Mouse (Mus musculus): ENCODE data around the gene Slamf8.

Gene Slamf8

GRCm38 (mm10) chr1:172590385-172590784 lies at the start of gene Slamf8:
TSS of gene Slamf8 (minus strand) at chr1:172590568.
- DNase-seq (ENCODE audit: low spot score): peak; percentile 55

- DNase-seq (ENCODE audit: low spot score): no peak
Observed at GRCm38 (mm10) chr1:172638781-172639180, 48.4 kb upstream of the Slamf8 start.

- DNase-seq (ENCODE audit: low spot score): no peak
Observed at GRCm38 (mm10) chr1:172637801-172638200, 47.4 kb upstream of the Slamf8 start.

GRCm38 (mm10) chr1:172636266-172636665 lies 45.9 kb upstream of the Slamf8 start:
- no peak for DNase-seq (ENCODE audit: low spot score)

- DNase-seq (ENCODE audit: low spot score): no peak
Observed at GRCm38 (mm10) chr1:172635258-172635657, 44.9 kb upstream of the Slamf8 start.

GRCm38 (mm10) chr1:172634136-172634535 lies 43.8 kb upstream of the Slamf8 start:
- no peak for DNase-seq (ENCODE audit: low spot score)

GRCm38 (mm10) chr1:172632451-172633326 lies 42.3 kb upstream of the Slamf8 start, which contains the start of gene Dusp23:
TSS of gene Dusp23 (minus strand) at chr1:172632962.
- peak; percentile 95 for DNase-seq (ENCODE audit: low spot score)

GRCm38 (mm10) chr1:172631721-172632120 lies 41.4 kb upstream of the Slamf8 start:
- DNase-seq (ENCODE audit: low spot score): no peak

- no peak for DNase-seq (ENCODE audit: low spot score)
Observed at GRCm38 (mm10) chr1:172629831-172630230, 39.5 kb upstream of the Slamf8 start.

- DNase-seq (ENCODE audit: low spot score): no peak
Observed at GRCm38 (mm10) chr1:172626306-172626705, 35.9 kb upstream of the Slamf8 start.

- no peak for DNase-seq (ENCODE audit: low spot score)
Observed at GRCm38 (mm10) chr1:172624081-172624480, 33.7 kb upstream of the Slamf8 start.

- no peak for DNase-seq (ENCODE audit: low spot score)
Observed at GRCm38 (mm10) chr1:172623599-172623998, 33.2 kb upstream of the Slamf8 start.

GRCm38 (mm10) chr1:172619235-172619634 lies 28.9 kb upstream of the Slamf8 start:
- DNase-seq (ENCODE audit: low spot score): peak; percentile 74

GRCm38 (mm10) chr1:172618141-172618540 lies 27.8 kb upstream of the Slamf8 start:
- DNase-seq (ENCODE audit: low spot score): no peak

GRCm38 (mm10) chr1:172617365-172618076 lies 27.2 kb upstream of the Slamf8 start:
- DNase-seq (ENCODE audit: low spot score): no peak

GRCm38 (mm10) chr1:172616537-172617300 lies 26.4 kb upstream of the Slamf8 start:
- no peak for DNase-seq (ENCODE audit: low spot score)

- no peak for DNase-seq (ENCODE audit: low spot score)
Observed at GRCm38 (mm10) chr1:172615412-172615811, 25.0 kb upstream of the Slamf8 start.

GRCm38 (mm10) chr1:172614654-172615053 lies 24.3 kb upstream of the Slamf8 start:
- DNase-seq (ENCODE audit: low spot score): no peak

- no peak for DNase-seq (ENCODE audit: low spot score)
Observed at GRCm38 (mm10) chr1:172612745-172613144, 22.4 kb upstream of the Slamf8 start.

- no peak for DNase-seq (ENCODE audit: low spot score)
Observed at GRCm38 (mm10) chr1:172611304-172611703, 20.9 kb upstream of the Slamf8 start.

GRCm38 (mm10) chr1:172602326-172602725 lies 12.0 kb upstream of the Slamf8 start, which contains the start of gene Fcrl6:
TSS of gene Fcrl6 (minus strand) at chr1:172602551.
- no peak for DNase-seq (ENCODE audit: low spot score)

GRCm38 (mm10) chr1:172594495-172594894 lies 4.1 kb upstream of the Slamf8 start:
- peak; percentile 54 for DNase-seq (ENCODE audit: low spot score)

Measured in layer of hippocampus, adult 11-12 months (tissue).